8 mouse cellular contexts compared by ENCODE assay signal in genomic region chr14:54754602-54755018, GRCm38 (mm10). TPM values are rescaled to one million over a fixed set of nuclear protein-coding genes. Genes with fewer than 3 reads are reported as not detected.
A peak's percentile ranks its signal among the peaks of the same experiment; 100 is the strongest.
DNase-seq lines count a peak whose midpoint lies in the region; ATAC-seq and TF ChIP-seq lines count a peak whose summit lies in the region.
"Had no signal": no experiment of that assay in that cellular context is flagged by ENCODE, and none has a peak within 500 bp of the region (broad histone marks: within the 10 kb centered on the region; RNA-seq: fewer than 3 reads in every experiment).

No protein-coding gene starts in this region.

- peak; percentile 30; the same call in 1 of the 2 replicates for ATAC-seq in embryonic facial prominence, embryonic 14.5 days (ENCODE audit: low read depth)
- peak; percentile 85 for ATAC-seq in hindbrain, postnatal 0 days
- peak; percentile 47; the same call in 1 of the 2 replicates for ATAC-seq in neural tube, embryonic 13.5 days (ENCODE audit: low read depth)

- no peak overlapping the region for H3K9ac ChIP-seq in embryonic facial prominence, embryonic 14.5 days (ENCODE audit: low read depth, low read length)
- no peak overlapping the region for H3K9ac ChIP-seq in hindbrain, postnatal 0 days (replicated peaks; ENCODE audit: low read length)
- H3K9ac ChIP-seq in neural tube, embryonic 13.5 days: no peak overlapping the region
- H3K9ac ChIP-seq: embryonic facial prominence, embryonic 12.5 days had no signal

- no peak overlapping the region for H3K4me3 ChIP-seq in embryonic facial prominence, embryonic 14.5 days (ENCODE audit: low read depth, low read length)
- H3K4me3 ChIP-seq in hindbrain, postnatal 0 days (ENCODE audit: low read length): no peak overlapping the region
- H3K4me3 ChIP-seq in neural tube, embryonic 13.5 days: no peak overlapping the region
- H3K4me3 ChIP-seq: embryonic facial prominence, embryonic 12.5 days had no signal

- no peaks in the 10 kb centered on the region for H3K9me3 ChIP-seq in embryonic facial prominence, embryonic 14.5 days (ENCODE audit: control insufficient read depth, low read length)
- no peaks in the 10 kb centered on the region for H3K9me3 ChIP-seq in hindbrain, postnatal 0 days (ENCODE audit: low read length)
- no peaks in the 10 kb centered on the region for H3K9me3 ChIP-seq in neural tube, embryonic 13.5 days
- H3K9me3 ChIP-seq: embryonic facial prominence, embryonic 12.5 days had no signal

- 0 out of 2 replicates have a peak, but pooled peaks cover 3% of the 10 kb centered on the region for H3K4me1 ChIP-seq in embryonic facial prominence, embryonic 14.5 days (ENCODE audit: control insufficient read depth, insufficient read depth, low read length)
- H3K4me1 ChIP-seq in hindbrain, postnatal 0 days (ENCODE audit: insufficient read depth, low read length): peaks cover 16% of the 10 kb centered on the region
- H3K4me1 ChIP-seq in neural tube, embryonic 13.5 days (replicated peaks): peaks cover 11% of the 10 kb centered on the region; the same call in 1 of the 2 replicates

- no peak overlapping the region for H3K4me2 ChIP-seq in embryonic facial prominence, embryonic 14.5 days (ENCODE audit: low read depth, low read length)
- no peak overlapping the region for H3K4me2 ChIP-seq in hindbrain, postnatal 0 days (ENCODE audit: low read depth, low read length)
- no peak overlapping the region for H3K4me2 ChIP-seq in neural tube, embryonic 13.5 days
- H3K4me2 ChIP-seq: embryonic facial prominence, embryonic 12.5 days had no signal

- 26% methylated on average over 6 of the region's 6 CpGs for WGBS in embryonic facial prominence, embryonic 14.5 days
- WGBS in hindbrain, postnatal 0 days: 20% methylated on average over 6 of the region's 6 CpGs
- WGBS in neural tube, embryonic 13.5 days: 28% methylated on average over 6 of the region's 6 CpGs

- H3K36me3 ChIP-seq in embryonic facial prominence, embryonic 14.5 days (ENCODE audit: control insufficient read depth, insufficient read depth, low read length): no peaks in the 10 kb centered on the region
- no peaks in the 10 kb centered on the region; the same call in 1 of the 2 replicates for H3K36me3 ChIP-seq in hindbrain, postnatal 0 days (ENCODE audit: insufficient read depth, low read length)
- no peaks in the 10 kb centered on the region for H3K36me3 ChIP-seq in neural tube, embryonic 13.5 days
- H3K36me3 ChIP-seq: embryonic facial prominence, embryonic 12.5 days had no signal

- peak; percentile 19 for DNase-seq in ES-CJ7 (ENCODE audit: low read depth, low spot score)
- peak; percentile 80 for DNase-seq in MEL-GATA-1-ER (ENCODE audit: extremely low read depth, low read depth)
- peak; percentile 74 for DNase-seq in embryonic facial prominence, embryonic 14.5 days (ENCODE audit: low spot score)
- DNase-seq in hindbrain, postnatal 0 days (ENCODE audit: low spot score): peak; percentile 61
- DNase-seq in lung, adult 18-20 months: peak; percentile 61 to 63
- no peak for DNase-seq in spleen, adult 18-20 months

- no peak for TF ChIP-seq CTCF in hindbrain, postnatal 0 days (IDR thresholded peaks at IDR 0.05; ENCODE audit: low read depth)

- H3K27ac ChIP-seq in embryonic facial prominence, embryonic 14.5 days (replicated peaks; ENCODE audit: low read depth, low read length): no peak overlapping the region
- peak overlapping the region; percentile 73 for H3K27ac ChIP-seq in hindbrain, postnatal 0 days
- 0 out of 2 replicates have a peak overlapping the region, but pooled peaks have one; percentile 33 for H3K27ac ChIP-seq in neural tube, embryonic 13.5 days (replicated peaks)
- H3K27ac ChIP-seq: embryonic facial prominence, embryonic 12.5 days had no signal

- no peaks in the 10 kb centered on the region for H3K27me3 ChIP-seq in embryonic facial prominence, embryonic 14.5 days (replicated peaks; ENCODE audit: control insufficient read depth, insufficient read depth, low read length)
- no peaks in the 10 kb centered on the region for H3K27me3 ChIP-seq in hindbrain, postnatal 0 days (ENCODE audit: insufficient read depth, low read length)
- no peaks in the 10 kb centered on the region for H3K27me3 ChIP-seq in neural tube, embryonic 13.5 days
- H3K27me3 ChIP-seq: embryonic facial prominence, embryonic 12.5 days had no signal

RNA-seq across cellular contexts. Expression of gene Slc7a8, which starts 27.1 kb away (rescaled TPM):
- polyA plus RNA-seq in embryonic facial prominence, embryonic 14.5 days (2014; fragmentation: Nextera tagmentation; extraction: Ambion mirVana): 6.9 and 7.4 TPM in 2 replicates
- total RNA-seq in hindbrain, postnatal 0 days (2014; rRNA removed): 8.9 and 10.6 TPM in 2 replicates
- polyA plus RNA-seq in hindbrain, postnatal 0 days (2015; fragmentation: Nextera tagmentation; extraction: Ambion mirVana): 7.9 and 9.3 TPM in 2 replicates
- 4.4 and 5.1 TPM in 2 replicates for polyA plus RNA-seq in neural tube, embryonic 13.5 days (2015; fragmentation: Nextera tagmentation; extraction: Ambion mirVana)

RNA-seq across cellular contexts. Expression of gene Cebpe, which starts 42.6 kb away (rescaled TPM):
- polyA plus RNA-seq in embryonic facial prominence, embryonic 14.5 days (2014; fragmentation: Nextera tagmentation; extraction: Ambion mirVana): 0.32 TPM in 1 of 2 replicates, not detected in the other
- not detected in 2 replicates for total RNA-seq in hindbrain, postnatal 0 days (2014; rRNA removed)
- polyA plus RNA-seq in hindbrain, postnatal 0 days (2015; fragmentation: Nextera tagmentation; extraction: Ambion mirVana): not detected in 2 replicates
- 0.23 TPM in 1 of 2 replicates, not detected in the other for polyA plus RNA-seq in neural tube, embryonic 13.5 days (2015; fragmentation: Nextera tagmentation; extraction: Ambion mirVana)

RNA-seq across cellular contexts. Expression of gene Gm29776, which starts 56.0 kb away (rescaled TPM):
- 0.17 and 0.34 TPM in 2 replicates for polyA plus RNA-seq in embryonic facial prominence, embryonic 14.5 days (2014; fragmentation: Nextera tagmentation; extraction: Ambion mirVana)
- 0.31 and 0.61 TPM in 2 replicates for total RNA-seq in hindbrain, postnatal 0 days (2014; rRNA removed)
- 0.26 and 0.28 TPM in 2 replicates for polyA plus RNA-seq in hindbrain, postnatal 0 days (2015; fragmentation: Nextera tagmentation; extraction: Ambion mirVana)
- 0.12 and 0.24 TPM in 2 replicates for polyA plus RNA-seq in neural tube, embryonic 13.5 days (2015; fragmentation: Nextera tagmentation; extraction: Ambion mirVana)

RNA-seq across cellular contexts. Expression of gene Rnf212b, which starts 59.3 kb away (rescaled TPM):
- not detected in 2 replicates for polyA plus RNA-seq in embryonic facial prominence, embryonic 14.5 days (2014; fragmentation: Nextera tagmentation; extraction: Ambion mirVana)
- total RNA-seq in hindbrain, postnatal 0 days (2014; rRNA removed): not detected in 2 replicates
- polyA plus RNA-seq in hindbrain, postnatal 0 days (2015; fragmentation: Nextera tagmentation; extraction: Ambion mirVana): not detected in 2 replicates
- not detected in 2 replicates for polyA plus RNA-seq in neural tube, embryonic 13.5 days (2015; fragmentation: Nextera tagmentation; extraction: Ambion mirVana)
- polyA plus RNA-seq: embryonic facial prominence, embryonic 12.5 days had no signal

Comparison
In these comparisons a context has a peak if more than half of its experiments do, and no peak if none do; other contexts are left out.
1. DNase-seq: peak in ES-CJ7 (single experiment), MEL-GATA-1-ER (single experiment), embryonic facial prominence, embryonic 14.5 days (single experiment), hindbrain, postnatal 0 days (single experiment) and lung, adult 18-20 months (2 of 2); none in spleen, adult 18-20 months (0 of 2).
2. ATAC-seq: peak in every context shown above with its lines; median percentile 85 in hindbrain, postnatal 0 days; 47 in neural tube, embryonic 13.5 days; 30 in embryonic facial prominence, embryonic 14.5 days.